Mouse (Mus musculus): ENCODE data around the gene Zglp1.

DNA sequence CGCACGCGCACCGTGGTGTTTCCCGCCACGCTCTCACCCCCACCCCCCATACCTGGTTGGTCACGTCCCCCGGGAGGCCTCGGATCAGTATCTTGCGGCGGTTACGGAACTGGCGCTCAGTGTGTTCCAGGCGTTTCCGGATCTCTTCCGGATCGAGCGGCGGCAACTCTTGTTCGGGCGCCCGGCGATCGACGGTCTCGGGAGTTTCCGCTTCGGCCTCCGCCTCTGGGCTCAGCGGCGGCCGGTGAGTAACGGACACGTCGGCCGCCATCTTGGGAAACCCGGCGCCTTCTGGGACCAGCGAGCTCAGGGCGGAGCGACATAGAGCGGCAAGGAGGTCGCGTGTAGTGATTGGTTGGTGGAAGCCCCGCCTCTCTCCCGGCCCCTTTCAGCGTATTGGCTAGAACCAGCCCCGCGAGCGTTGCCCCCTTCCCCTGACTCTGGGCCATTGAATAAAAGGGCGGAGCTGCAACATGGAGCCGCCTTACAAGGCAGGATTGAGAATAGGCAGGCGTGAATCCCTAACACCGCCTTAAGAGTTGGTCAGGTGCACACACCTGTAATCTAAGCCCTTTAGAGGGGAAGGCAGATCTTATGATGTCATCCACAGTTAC is 24.9 kb upstream of the Zglp1 start, which contains the start of the genes Gm38431 and Raver1:
- TF ChIP-seq CTCF (IDR thresholded peaks at IDR 0.05; ENCODE audit: borderline replicate concordance, insufficient read depth, low read length) (no peak), POLR2A (IDR thresholded peaks at IDR 0.05; ENCODE audit: low read depth, low read length) (peak; percentile 97)
